Mouse (Mus musculus): ENCODE results near the gene Mrgprb4.

The Mrgprb4 gene

GRCm38 (mm10) chr7:48199188-48199587, at the start of gene Mrgprb4:
Gene Mrgprb4, minus strand, starts transcription at chr7:48199288.
- no peak for DNase-seq (ENCODE audit: low spot score in 2 of 2)

DNA sequence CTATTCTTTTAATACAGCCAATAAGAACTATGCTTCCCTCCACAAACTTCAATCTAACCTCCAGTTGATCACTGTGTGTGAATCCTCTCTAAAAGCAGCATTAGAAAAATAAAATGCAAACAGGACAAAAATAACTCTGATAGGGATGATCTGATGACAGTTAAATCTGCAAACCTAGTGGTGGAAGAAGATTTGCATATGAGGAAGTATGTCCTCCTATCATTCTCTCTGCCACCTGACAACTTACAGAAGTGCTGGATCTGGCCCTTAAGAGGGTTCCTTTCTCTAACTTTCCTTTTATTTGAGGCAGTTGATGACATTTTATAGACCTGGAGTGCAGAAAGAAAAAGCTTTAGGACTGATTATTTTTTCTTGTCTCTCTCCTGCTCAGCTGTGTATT, 27.0 kb upstream of the Mrgprb4 start:
- DNase-seq (ENCODE audit: low spot score in 2 of 2): no peak

DNA sequence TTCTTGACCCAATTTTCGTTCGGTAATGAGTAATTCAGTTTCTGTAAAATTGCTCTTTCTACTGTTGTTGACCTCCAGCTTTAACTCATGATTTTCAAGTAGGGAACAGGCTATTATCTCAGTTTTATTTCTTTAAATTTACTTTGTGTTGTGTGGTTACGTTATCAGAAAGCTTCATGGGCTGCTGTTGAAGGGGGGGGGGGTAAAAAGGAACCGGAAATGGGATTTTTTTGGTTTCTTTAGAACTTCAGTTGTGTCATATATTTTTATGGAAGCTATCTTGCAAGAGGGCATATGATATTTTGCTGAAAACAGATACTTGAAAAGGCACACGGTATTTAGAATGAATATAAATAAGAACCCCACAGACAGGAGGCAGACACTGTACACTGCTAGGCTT, 26.0 kb upstream of the Mrgprb4 start:
- DNase-seq (ENCODE audit: low spot score in 2 of 2): no peak

DNA sequence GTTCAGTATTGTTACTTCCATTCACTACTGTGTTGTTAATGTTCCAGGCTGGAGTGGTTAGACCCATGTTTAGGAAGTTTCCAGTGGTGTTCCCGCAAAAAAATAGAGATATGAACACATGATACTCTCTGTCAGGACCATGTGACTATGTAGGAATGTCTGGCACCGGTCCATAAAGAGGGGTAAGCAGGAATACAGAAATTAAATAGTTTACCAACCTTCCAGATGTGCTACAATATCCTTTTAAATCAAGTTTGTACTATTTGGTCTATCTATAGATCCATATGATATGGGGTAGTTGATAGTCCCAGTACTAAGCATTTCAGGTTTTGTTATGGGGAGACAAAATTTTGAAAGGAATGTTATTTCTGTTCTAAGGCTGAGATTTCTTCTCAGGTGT, 30.2 kb downstream of the Mrgprb4 start, which contains the start of gene Mrgprb5:
TSS of gene Mrgprb5 (minus strand) at position 101 of the 400 bp plus-strand sequence.
- DNase-seq (ENCODE audit: low spot score in 2 of 2): no peak

- no peak for DNase-seq (ENCODE audit: low spot score in 2 of 2)
Observed at GRCm38 (mm10) chr7:48167471-48167870, 31.6 kb downstream of the Mrgprb4 start.
